Mouse (Mus musculus) right cerebral cortex, postnatal 14 days (tissue): ENCODE results near the gene Ecm1.
"Not testable (repeated sequence)": the region's sequence is repeated elsewhere in the genome, so short reads cannot be mapped to it uniquely, and the experiment has no call there.

Experiments used
- DNase-seq: peaks from one replicate; pipeline ENCODE4 v3.0.0; 2022

Ecm1 gene

GRCm38 (mm10) chr3:95726696-95727358 is 12.5 kb downstream of the Ecm1 start:
- DNase-seq = no peak

- DNase-seq = no peak
These were observed 13.5 kb downstream of the Ecm1 start for GRCm38 (mm10) chr3:95725863-95726262.

GRCm38 (mm10) chr3:95722386-95722785 is 17.0 kb downstream of the Ecm1 start:
- DNase-seq = no peak

- DNase-seq = no peak
These were observed 21.2 kb downstream of the Ecm1 start for GRCm38 (mm10) chr3:95718153-95718552.

- no peak for DNase-seq
These were observed 23.3 kb downstream of the Ecm1 start for GRCm38 (mm10) chr3:95716075-95716474.

- no peak for DNase-seq
These were observed 29.4 kb downstream of the Ecm1 start for GRCm38 (mm10) chr3:95709967-95710366.

- DNase-seq = no peak
These were observed 30.3 kb downstream of the Ecm1 start for GRCm38 (mm10) chr3:95709044-95709443.

DNA sequence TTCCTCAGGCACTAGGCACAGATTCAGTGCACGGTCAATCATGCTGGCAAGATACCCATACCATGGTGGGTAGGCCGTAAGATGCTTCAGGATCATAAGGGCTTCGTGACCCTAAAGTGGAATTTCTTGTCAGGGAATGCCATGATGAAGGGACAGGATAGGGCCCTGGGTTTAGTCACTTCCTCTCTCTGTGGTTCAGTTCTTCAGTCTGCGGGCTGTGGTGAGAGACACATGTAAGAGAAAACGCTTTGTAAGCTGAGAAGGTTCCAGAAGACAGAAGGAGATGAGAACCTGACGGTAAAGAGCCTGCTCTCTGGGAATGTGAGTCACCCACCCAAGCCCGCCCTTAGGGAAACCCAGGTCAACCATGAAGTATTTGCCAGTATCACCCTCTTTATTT is 31.9 kb downstream of the Ecm1 start:
- no peak for DNase-seq

DNA sequence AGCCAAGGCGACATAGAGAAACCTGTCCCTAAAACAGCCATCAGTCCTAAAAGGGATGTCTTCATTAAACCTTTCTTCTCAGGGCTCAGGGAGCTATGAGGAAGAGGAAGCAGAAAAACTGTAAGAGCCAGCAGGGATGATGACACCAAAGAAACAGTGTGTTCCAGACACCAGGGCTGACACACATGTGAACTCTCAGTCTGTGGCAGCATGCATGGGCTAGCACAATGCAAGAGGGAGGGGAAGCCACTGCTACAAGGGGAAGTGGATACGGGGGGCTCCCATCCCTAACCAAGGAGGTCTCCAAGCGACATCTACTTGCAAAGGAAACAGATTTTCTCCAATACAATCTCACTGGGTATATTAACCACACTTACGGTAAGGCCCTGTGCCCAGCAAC is 33.1 kb downstream of the Ecm1 start:
- DNase-seq = no peak

- DNase-seq = no peak
These were observed 34.8 kb downstream of the Ecm1 start for GRCm38 (mm10) chr3:95704612-95705011.

DNA sequence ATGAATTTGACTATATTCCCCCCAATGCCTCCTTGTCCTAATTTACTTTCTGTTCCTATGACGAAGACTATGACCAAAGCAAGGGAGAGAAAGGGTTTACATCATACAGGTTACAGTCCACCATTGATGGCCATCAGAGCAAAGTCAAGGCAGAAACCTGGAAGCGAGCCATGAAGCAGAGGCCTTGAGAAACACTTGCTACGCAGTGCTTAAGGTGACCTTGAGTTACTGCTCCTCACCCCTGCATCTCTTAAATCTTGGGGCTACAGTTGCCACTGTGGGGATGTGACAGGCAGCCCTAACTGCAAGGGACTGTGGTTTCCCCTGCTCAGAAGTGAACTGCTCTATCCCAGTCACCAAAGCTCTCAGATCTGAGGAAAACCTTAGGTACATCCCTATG is 36.1 kb downstream of the Ecm1 start:
- no peak for DNase-seq

- peak; percentile 34 for DNase-seq
These were observed 37.4 kb downstream of the Ecm1 start for GRCm38 (mm10) chr3:95701877-95702540.

GRCm38 (mm10) chr3:95701085-95701484 is 38.3 kb downstream of the Ecm1 start:
- DNase-seq = no peak

- DNase-seq = no peak
These were observed 39.1 kb downstream of the Ecm1 start for GRCm38 (mm10) chr3:95700233-95700681.

DNA sequence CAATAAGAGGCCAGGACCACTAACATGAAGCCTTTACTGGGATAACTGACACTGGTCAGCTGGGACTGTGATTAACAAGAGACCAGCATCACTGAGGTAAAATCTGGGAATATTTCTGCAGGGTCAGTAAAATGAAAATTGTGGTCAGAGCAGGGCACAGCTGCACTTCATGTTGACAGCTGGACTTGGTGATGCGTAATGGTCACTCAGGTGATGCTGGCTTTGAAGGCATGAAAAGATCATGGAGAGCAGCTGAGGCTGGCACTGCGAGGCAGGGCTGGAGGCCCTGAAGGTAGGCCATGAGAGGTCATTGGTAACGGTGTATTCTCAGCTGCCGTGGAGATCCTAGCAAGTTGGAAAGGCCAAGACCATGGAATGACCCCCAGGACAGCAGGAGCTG is 41.1 kb downstream of the Ecm1 start:
- no peak for DNase-seq

DNA sequence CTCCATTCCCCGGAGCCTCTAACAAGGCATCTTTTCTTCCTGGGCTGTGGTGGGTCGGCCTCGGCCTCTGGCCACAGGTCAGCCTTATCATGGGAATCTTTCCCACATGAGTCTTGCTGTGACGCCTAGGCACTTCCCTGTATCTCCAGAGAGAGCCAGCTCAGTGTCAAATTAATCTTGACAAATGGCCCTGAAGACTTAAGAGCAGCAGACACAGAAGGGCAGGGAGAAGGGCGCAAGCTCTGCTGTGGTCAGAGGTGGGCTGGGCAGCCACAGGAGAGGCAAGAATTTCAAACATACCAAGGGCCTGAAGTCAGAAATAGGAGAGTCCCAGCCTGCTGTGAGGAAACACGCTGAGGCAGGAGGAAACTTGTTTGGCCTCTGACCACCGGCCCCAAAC is 43.0 kb downstream of the Ecm1 start:
- DNase-seq = no peak

DNA sequence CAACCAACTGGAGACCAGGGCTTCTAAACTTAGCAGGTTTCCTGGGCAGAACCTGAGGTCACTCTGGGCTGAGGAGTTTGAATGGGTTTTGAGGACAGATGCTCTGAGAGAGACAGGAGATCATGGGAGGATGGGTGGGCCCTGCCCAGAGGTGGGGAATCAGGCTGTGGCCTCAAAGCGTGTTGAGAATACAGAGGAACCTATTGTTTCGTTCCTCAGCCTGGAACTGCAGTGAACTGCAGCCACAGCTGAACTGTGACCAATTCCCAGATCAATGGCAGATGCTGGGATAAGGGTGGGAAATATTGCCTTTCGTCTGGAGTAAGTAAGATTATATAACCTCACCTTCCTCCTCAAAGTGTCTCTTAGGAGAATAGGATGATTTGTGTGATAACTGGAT is 43.6 kb downstream of the Ecm1 start:
- no peak for DNase-seq

GRCm38 (mm10) chr3:95694808-95695703 is 44.3 kb downstream of the Ecm1 start:
- no peak for DNase-seq

GRCm38 (mm10) chr3:95693821-95694807 is 45.3 kb downstream of the Ecm1 start:
- DNase-seq = no peak

GRCm38 (mm10) chr3:95692677-95693076 is 46.7 kb downstream of the Ecm1 start:
- DNase-seq = no peak

DNA sequence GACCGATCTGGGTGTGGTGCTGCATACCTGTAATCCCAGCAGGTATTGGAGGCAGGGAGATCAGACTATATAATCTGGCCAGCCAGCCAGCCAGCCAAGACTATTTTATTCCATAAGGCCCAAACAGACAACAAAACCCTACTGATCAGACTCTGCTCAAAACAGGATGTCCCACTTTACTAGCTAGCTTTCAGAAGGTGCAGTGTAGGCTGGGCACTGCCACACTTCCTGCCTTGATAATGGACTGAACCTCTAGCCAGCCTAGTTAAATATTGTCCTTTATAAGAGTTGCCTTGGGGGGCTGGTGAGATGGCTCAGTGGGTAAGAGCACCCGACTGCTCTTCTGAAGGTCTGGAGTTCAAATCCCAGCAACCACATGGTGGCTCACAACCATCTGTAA is 48.8 kb downstream of the Ecm1 start:
- not testable (repeated sequence) for DNase-seq

- DNase-seq = no peak
These were observed 49.4 kb downstream of the Ecm1 start for GRCm38 (mm10) chr3:95689940-95690339.
